Comparison of ENCODE assay signal across 8 mouse cellular contexts in genomic region chr7:12478158-12479008, GRCm38 (mm10). TPM values are rescaled to one million over a fixed set of nuclear protein-coding genes. Genes with fewer than 3 reads are reported as not detected.
A peak's percentile ranks its signal among the peaks of the same experiment; 100 is the strongest.
DNase-seq lines count a peak whose midpoint lies in the region; ATAC-seq lines count a peak whose summit lies in the region.

TSS of gene Zfp606 (plus strand) at chr7:12478293.

- H3K4me1 ChIP-seq in hindbrain, embryonic 12.5 days = no peaks in the 10 kb centered on the region

- H3K9me3 ChIP-seq in hindbrain, embryonic 12.5 days (replicated peaks) = peaks cover 26% of the 10 kb centered on the region

- H3K9ac ChIP-seq in hindbrain, embryonic 12.5 days = peak within 1 kb of the TSS; percentile 98

- H3K36me3 ChIP-seq in hindbrain, embryonic 12.5 days = peaks cover 33% of the 10 kb centered on the region

- H3K4me2 ChIP-seq in hindbrain, embryonic 12.5 days (replicated peaks) = peak within 1 kb of the TSS; percentile 60

- peak within 1 kb of the TSS; percentile 82 for H3K4me3 ChIP-seq in hindbrain, embryonic 12.5 days

- peak; percentile 96 for ATAC-seq in hindbrain, embryonic 12.5 days (ENCODE audit: low FRiP score)

- DNase-seq in Muller cell, postnatal 12 days (ENCODE audit: inconsistent ontology term) = peak; percentile 90
- peak; percentile 92 for DNase-seq in cerebellum, adult 9-10 months
- DNase-seq in frontal cortex, postnatal 10 days (ENCODE audit: low spot score in 2 of 2) = peak; percentile 84 to 85
- peak; percentile 84 to 93 for DNase-seq in layer of hippocampus, postnatal 14 days (ENCODE audit: low spot score in 2 of 2)
- peak; percentile 85 for DNase-seq in lung, postnatal 14 days
- DNase-seq in retina, adult 2 months (ENCODE audit: low read depth, low spot score) = peak; percentile 85
- peak; percentile 74 to 78 for DNase-seq in thymus, postnatal 36 days

- H3K27me3 ChIP-seq in hindbrain, embryonic 12.5 days = no peaks in the 10 kb centered on the region

- WGBS in hindbrain, embryonic 12.5 days = 1% methylated on average over 53 of the region's 53 CpGs

- peak within 1 kb of the TSS; percentile 89 for H3K27ac ChIP-seq in hindbrain, embryonic 12.5 days

RNA-seq across cellular contexts. Expression of gene Zfp606, which starts in this region (rescaled TPM):
- polyA plus RNA-seq in hindbrain, embryonic 12.5 days (2016; fragmentation: Nextera tagmentation; extraction: Ambion mirVana) = 52.0 and 55.8 TPM in 2 replicates
- 10 to 100 TPM; 12.6 to 14.3 TPM for total RNA-seq in layer of hippocampus, postnatal 14 days (2021)

Comparison
In these comparisons a context has a peak if more than half of its experiments do, and no peak if none do; other contexts are left out.
1. Peak in every context shown above with its lines: DNase-seq, ATAC-seq, H3K4me3 ChIP-seq and H3K27ac ChIP-seq.